Mouse (Mus musculus) hindbrain, embryonic 16.5 days (tissue): ENCODE data around the gene Zfp59. TPM values are rescaled to one million over a fixed set of nuclear protein-coding genes. Genes with fewer than 3 reads are reported as not detected.
"Not testable (repeated sequence)": the region's sequence is repeated elsewhere in the genome, so short reads cannot be mapped to it uniquely, and the experiment has no call there.

Source experiments
- ATAC-seq: fragments of 200-750 bp; cut with Nextera tagmentation; 2 replicates; pipeline ENCODE4 v1.8.0; 2017; ENCODE audit warnings: moderate TSS enrichment, moderate library complexity
- H3K27ac ChIP-seq: fragments of 300-500 bp; sonication (generic); 2 replicates; pipeline ENCODE4 v1.5.1; 2014; ENCODE audit warnings: low read depth, mild to moderate bottlenecking, control low read depth, low read length, moderate library complexity
- H3K27me3 ChIP-seq: fragments of 300-500 bp; sonication (generic); replicated peaks from 2 replicates; pipeline ENCODE4 v1.6.1; 2014; ENCODE audit warnings: low read length; ENCODE audit not compliant: control insufficient read depth, insufficient read depth
- H3K36me3 ChIP-seq: fragments of 300-500 bp; sonication (generic); 2 replicates; pipeline ENCODE4 v1.6.1; 2014; ENCODE audit warnings: mild to moderate bottlenecking, low read length, moderate library complexity, mixed read lengths; ENCODE audit not compliant: control insufficient read depth, insufficient read depth
- H3K4me1 ChIP-seq: fragments of 300-500 bp; sonication (generic); 2 replicates; pipeline ENCODE4 v1.6.1; 2014; ENCODE audit warnings: low read depth, low read length; ENCODE audit not compliant: control insufficient read depth, insufficient read depth
- H3K4me2 ChIP-seq: fragments of 300-500 bp; sonication (generic); 2 replicates; pipeline ENCODE4 v1.6.1; 2014; ENCODE audit warnings: mild to moderate bottlenecking, low read length, control low read depth, moderate library complexity
- H3K4me3 ChIP-seq: fragments of 300-500 bp; sonication (generic); 2 replicates; pipeline ENCODE4 v1.5.1; 2014; ENCODE audit warnings: mild to moderate bottlenecking, low read length, control low read depth, moderate library complexity
- H3K9ac ChIP-seq: fragments of 300-500 bp; sonication (generic); 2 replicates; pipeline ENCODE4 v1.6.1; 2014; ENCODE audit warnings: low read depth, mild to moderate bottlenecking, control low read depth, low read length, moderate library complexity
- H3K9me3 ChIP-seq: fragments of 300-500 bp; sonication (generic); 2 replicates; pipeline ENCODE4 v1.6.1; 2014; ENCODE audit warnings: mild to moderate bottlenecking, low read length, moderate library complexity; ENCODE audit not compliant: control insufficient read depth
- WGBS: fragments of 180-500 bp; shearing (Covaris S2); extraction: QIAGEN DNeasy Blood & Tissue Kit; methylation state at CpG from one replicate; pipeline ENCODE4 v1.1.7; 2014; 5-methylcytosine and 5-hydroxymethylcytosine counted together
- polyA plus RNA-seq: library from polyadenylated mRNA; unstranded; fragments of >200 nt; fragmentation: Nextera tagmentation; extraction: Ambion mirVana; gene quantifications from 2 replicates; pipeline ENCODE4 v1.2.1, GENCODE M21; 2015

The Zfp59 gene
- polyA plus RNA-seq, 1 experiment from 2014 or later = 9.6 TPM

DNA sequence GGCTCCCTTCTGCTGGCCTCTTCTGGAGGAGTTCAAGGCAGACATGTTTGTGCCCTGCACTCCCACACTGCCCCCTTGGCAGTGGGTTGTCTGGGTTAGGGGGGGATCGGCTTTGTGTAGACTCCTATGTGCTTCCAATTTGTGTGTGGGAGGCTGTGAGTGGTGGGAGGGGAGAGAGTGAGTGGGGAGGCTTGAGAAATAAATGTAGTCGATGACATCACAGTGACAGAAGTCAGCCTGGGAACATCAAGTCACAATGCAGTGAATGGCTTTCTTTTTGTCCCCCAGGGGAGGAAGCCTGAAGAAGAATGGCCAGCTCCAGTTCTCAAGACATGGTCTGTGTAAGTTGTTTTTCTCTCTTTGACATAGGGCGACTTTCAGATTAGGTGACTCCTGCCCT, 31.5 kb upstream of the Zfp59 start, which contains the start of gene Zfp626:
Gene Zfp626, plus strand, starts transcription at position 301 of the 400 bp plus-strand sequence.
- 94% methylated on average over 2 of the region's 3 CpGs for WGBS
- H3K4me1 ChIP-seq, H3K9me3 ChIP-seq, H3K27ac ChIP-seq, H3K27me3 ChIP-seq, H3K4me2 ChIP-seq, H3K4me3 ChIP-seq, ATAC-seq, H3K9ac ChIP-seq: not testable (repeated sequence)
- peaks cover 11% of the 10 kb centered on the region for H3K36me3 ChIP-seq

DNA sequence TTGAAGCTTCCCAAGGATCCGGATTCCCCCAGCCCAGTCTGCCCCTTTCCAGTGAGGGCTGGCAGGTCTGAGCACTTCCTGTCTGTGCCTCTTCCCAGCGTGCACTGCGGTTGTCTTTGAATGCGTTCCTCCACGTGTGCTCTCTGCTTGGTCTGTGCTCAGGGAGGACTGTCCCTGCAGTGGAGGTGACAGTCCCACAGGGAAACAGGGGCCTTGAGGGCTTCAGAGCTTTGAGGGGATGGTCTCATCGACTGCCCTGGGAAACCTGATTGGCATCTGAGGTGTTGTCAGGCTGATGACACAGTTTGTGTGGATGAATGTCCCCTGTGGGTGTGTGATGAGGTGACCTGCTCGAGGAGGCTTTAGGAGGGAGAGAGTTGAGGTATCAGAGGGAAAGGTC, 31.1 kb upstream of the Zfp59 start:
- not testable (repeated sequence) for H3K4me3 ChIP-seq, H3K27me3 ChIP-seq, H3K4me1 ChIP-seq, H3K9ac ChIP-seq, H3K27ac ChIP-seq, ATAC-seq, H3K4me2 ChIP-seq, H3K9me3 ChIP-seq
- H3K36me3 ChIP-seq = peaks cover 13% of the 10 kb centered on the region
- 77% methylated on average over 7 of the region's 7 CpGs for WGBS

DNA sequence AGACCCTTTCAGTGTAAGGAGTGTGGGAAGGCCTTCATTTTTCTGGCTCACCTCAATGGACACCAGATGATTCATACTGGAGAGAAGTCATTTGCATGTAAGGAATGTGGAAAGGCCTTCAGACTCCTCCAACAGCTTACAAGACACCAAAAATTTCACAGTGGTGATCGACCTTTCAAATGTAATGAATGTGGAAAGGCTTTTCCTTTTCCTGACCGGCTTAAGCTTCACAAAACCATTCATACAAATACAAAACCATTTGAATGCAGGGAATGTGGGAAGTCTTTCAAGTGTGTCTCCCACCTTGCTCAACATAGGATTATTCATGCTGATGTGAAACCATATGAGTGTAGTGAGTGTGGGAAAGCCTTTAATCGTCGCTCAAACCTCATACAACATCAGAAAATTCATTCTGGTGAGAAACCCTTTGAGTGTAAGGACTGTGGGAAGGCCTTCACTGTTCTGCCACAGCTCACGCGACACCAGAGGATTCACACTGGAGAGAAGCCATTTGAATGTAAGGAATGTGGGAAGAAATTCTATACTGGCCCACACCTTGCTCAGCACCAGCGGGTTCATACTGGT, 19.8 kb upstream of the Zfp59 start:
- H3K36me3 ChIP-seq = peaks cover 22% of the 10 kb centered on the region
- no peak overlapping the region for H3K4me3 ChIP-seq
- no peaks in the 10 kb centered on the region for H3K9me3 ChIP-seq
- H3K4me2 ChIP-seq = no peak overlapping the region
- no peak for ATAC-seq
- H3K9ac ChIP-seq = no peak overlapping the region
- no peaks in the 10 kb centered on the region for H3K27me3 ChIP-seq
- H3K27ac ChIP-seq = no peak overlapping the region
- no peaks in the 10 kb centered on the region for H3K4me1 ChIP-seq
- 96% methylated on average over 7 of the region's 7 CpGs for WGBS

DNA sequence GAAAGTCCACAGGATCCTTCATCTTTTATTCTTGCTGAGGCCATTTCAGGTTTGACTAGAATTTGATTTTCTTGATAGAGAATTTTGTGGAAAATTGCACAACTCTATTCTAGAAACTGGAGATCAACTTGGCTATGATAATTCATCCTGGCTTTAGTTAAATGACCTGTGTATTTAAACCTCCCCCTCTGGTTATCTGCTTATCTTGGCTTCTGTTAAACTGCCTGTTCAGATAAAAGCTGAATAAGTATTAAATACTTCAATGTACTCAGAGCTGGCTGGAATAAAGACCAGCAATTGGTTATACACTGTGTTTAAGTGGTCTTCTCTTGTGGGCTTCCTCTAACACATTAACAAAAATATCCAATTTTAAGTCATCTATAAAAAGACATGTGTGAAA, 15.8 kb upstream of the Zfp59 start:
- H3K27me3 ChIP-seq = no peaks in the 10 kb centered on the region
- H3K4me1 ChIP-seq = no peaks in the 10 kb centered on the region
- H3K36me3 ChIP-seq = peaks cover 17% of the 10 kb centered on the region
- H3K9ac ChIP-seq = no peak overlapping the region
- H3K9me3 ChIP-seq = peaks cover 5% of the 10 kb centered on the region
- H3K4me2 ChIP-seq = no peak overlapping the region
- no peak overlapping the region for H3K4me3 ChIP-seq
- ATAC-seq = no peak
- H3K27ac ChIP-seq = no peak overlapping the region

DNA sequence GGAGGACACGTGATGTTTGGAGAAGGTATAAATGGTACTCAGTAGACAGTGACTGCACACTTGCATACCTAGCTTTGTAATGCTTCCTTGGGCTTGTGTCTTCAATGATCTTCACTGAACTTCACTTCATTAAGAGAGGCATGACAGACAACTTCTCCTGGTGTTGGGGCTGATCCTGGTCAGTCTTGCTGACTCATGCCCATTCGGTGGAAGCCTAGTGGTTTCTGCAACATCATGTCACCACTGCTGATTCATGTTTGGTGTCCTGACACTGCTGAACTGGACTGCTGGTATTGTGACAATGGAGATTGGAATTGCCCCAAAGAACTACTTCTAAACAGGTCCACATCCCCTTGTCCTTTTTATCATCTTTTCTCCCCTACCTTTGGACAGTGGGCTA, 4.3 kb upstream of the Zfp59 start:
- H3K36me3 ChIP-seq = no peaks in the 10 kb centered on the region
- H3K27me3 ChIP-seq = no peaks in the 10 kb centered on the region; the same call in 1 of the 2 replicates
- WGBS = 81% methylated on average over 2 of the region's 2 CpGs
- H3K9me3 ChIP-seq = no peaks in the 10 kb centered on the region
- H3K4me3 ChIP-seq = no peak overlapping the region
- H3K9ac ChIP-seq = no peak overlapping the region
- no peak for ATAC-seq
- H3K4me2 ChIP-seq = no peak overlapping the region
- no peak overlapping the region for H3K27ac ChIP-seq
- H3K4me1 ChIP-seq = peaks cover 2% of the 10 kb centered on the region

DNA sequence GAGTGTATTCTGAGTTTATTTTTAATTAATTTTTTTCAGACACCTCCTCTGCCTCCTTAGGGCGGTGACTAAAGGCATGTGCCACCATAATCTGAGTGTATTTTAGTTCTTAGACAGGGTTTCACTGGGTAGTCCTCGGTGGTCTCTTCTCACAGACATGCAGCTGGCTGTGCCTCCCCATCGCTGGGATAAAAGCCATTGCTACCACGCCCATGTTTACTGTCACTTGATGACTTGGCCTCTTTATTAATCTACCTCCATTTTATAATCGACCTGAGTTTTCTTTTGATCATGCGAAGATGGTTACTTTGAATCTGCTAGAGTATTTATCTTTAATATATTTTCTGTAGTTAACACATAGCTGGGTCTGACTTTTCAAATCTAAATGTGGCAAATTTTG, 511 bp upstream of the Zfp59 start:
- peak overlapping the region; percentile 63 for H3K4me2 ChIP-seq
- no peaks in the 10 kb centered on the region for H3K9me3 ChIP-seq
- H3K36me3 ChIP-seq = no peaks in the 10 kb centered on the region
- peak overlapping the region; percentile 74 for H3K9ac ChIP-seq
- WGBS = 24% methylated on average over 6 of the region's 6 CpGs
- ATAC-seq = peak; percentile 23; the same call in 1 of the 2 replicates
- no peaks in the 10 kb centered on the region for H3K27me3 ChIP-seq
- H3K27ac ChIP-seq = peak overlapping the region; percentile 84
- H3K4me3 ChIP-seq = peak overlapping the region; percentile 57
- peaks cover 5% of the 10 kb centered on the region for H3K4me1 ChIP-seq

DNA sequence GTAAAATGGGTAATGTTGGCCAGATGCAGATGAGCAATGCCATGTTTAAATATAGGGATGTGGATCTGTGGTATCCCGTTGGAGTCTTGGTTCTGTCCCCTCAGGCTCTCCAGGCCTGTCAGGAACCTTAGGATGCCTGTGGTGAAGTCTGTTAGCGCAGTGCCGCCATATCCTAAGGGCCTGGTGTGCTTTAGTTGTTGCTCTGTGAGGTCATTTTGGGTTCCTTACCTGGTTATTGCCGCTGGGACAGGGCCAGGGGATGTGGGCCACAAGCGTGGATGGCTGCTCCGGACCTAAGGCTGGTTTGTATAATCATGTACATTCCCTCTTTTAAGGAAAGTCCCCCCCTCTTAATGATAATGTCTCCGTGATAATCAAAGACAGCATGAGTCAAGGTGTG, 1.2 kb downstream of the Zfp59 start:
- Histone ChIP-seq H3K36me3 (0 out of 2 replicates have a peak, but pooled peaks cover under 1% of the 10 kb centered on the region), H3K27me3 (no peaks in the 10 kb centered on the region), H3K4me3 (no peak overlapping the region), H3K4me1 (peaks cover 5% of the 10 kb centered on the region), H3K27ac (no peak overlapping the region), H3K9me3 (no peaks in the 10 kb centered on the region), H3K4me2 (peak overlapping the region; percentile 63), H3K9ac (no peak overlapping the region)
- no peak for ATAC-seq
- 96% methylated on average over 7 of the region's 7 CpGs for WGBS

DNA sequence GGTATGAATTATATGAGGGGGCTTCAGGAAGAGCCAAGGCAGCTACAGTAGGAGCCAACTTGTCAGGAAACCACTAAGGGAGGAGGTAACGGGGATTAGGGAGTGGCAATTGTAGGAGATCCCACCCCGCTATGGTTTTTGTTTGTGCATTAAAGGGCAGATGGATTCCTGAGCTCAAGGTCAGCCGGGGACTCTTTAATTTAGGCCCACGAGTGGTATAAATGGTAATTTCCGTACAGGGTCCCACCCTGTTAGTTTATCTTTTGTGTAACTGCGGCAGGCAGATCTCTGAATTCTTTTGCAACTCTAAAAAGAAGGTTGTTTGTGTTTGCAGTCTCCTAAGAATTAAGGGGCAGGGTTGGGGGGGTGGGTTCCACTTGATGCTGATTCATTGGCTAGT, 1.7 kb downstream of the Zfp59 start:
- Histone ChIP-seq H3K36me3 (0 out of 2 replicates have a peak, but pooled peaks cover 2% of the 10 kb centered on the region), H3K4me1 (peaks cover 5% of the 10 kb centered on the region), H3K9ac (no peak overlapping the region), H3K4me2 (no peak overlapping the region), H3K27ac (no peak overlapping the region), H3K9me3 (no peaks in the 10 kb centered on the region), H3K4me3 (no peak overlapping the region), H3K27me3 (no peaks in the 10 kb centered on the region)
- 84% methylated on average over 6 of the region's 6 CpGs for WGBS
- no peak for ATAC-seq

DNA sequence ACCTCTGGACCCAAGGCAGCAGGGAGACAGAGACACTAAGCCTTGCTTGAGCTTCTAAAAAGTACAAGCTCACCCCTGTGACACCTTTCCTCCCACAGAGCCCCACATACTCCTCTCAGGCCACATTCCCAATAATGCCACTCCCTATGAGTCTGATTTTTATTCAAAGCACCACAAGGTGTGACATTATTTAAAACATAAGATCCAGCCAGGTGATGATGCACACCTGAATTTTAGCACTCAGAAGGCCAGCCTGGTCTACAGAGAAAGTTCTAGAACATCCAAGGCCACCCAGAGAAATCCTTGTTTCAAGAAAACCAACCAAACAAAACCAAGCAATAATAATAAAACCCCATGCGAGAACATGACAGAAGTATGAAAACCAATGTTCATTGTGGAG, 18.8 kb downstream of the Zfp59 start, which contains the start of gene Zfp607a:
Gene Zfp607a, plus strand, starts transcription at position 301 of the 400 bp plus-strand sequence.
- Histone ChIP-seq H3K4me3 (no peak within 1 kb of the TSS), H3K9ac (no peak within 1 kb of the TSS), H3K27me3 (no peaks in the 10 kb centered on the region), H3K9me3 (peaks cover 3% of the 10 kb centered on the region; the same call in 1 of the 2 replicates), H3K4me2 (no peak within 1 kb of the TSS), H3K36me3 (peaks cover 13% of the 10 kb centered on the region), H3K4me1 (peaks cover 8% of the 10 kb centered on the region), H3K27ac (no peak within 1 kb of the TSS)
- no peak for ATAC-seq
- 100% methylated on average over 1 of the region's 1 CpGs for WGBS
